Mouse (Mus musculus) right cerebral cortex, postnatal 25 days (tissue): ENCODE results near the gene Nmral1.
A peak's percentile ranks its signal among the peaks of the same experiment; 100 is the strongest.

Experiments
- DNase-seq: peaks from one replicate; pipeline ENCODE4 v3.0.0; 2022

Nmral1 gene

GRCm38 (mm10) chr16:4718753-4719518, at the start of gene Nmral1:
TSS of gene Nmral1 (minus strand) at chr16:4719356.
- peak; percentile 56 for DNase-seq

GRCm38 (mm10) chr16:4768719-4769118, 49.6 kb upstream of the Nmral1 start:
- no peak for DNase-seq

DNA sequence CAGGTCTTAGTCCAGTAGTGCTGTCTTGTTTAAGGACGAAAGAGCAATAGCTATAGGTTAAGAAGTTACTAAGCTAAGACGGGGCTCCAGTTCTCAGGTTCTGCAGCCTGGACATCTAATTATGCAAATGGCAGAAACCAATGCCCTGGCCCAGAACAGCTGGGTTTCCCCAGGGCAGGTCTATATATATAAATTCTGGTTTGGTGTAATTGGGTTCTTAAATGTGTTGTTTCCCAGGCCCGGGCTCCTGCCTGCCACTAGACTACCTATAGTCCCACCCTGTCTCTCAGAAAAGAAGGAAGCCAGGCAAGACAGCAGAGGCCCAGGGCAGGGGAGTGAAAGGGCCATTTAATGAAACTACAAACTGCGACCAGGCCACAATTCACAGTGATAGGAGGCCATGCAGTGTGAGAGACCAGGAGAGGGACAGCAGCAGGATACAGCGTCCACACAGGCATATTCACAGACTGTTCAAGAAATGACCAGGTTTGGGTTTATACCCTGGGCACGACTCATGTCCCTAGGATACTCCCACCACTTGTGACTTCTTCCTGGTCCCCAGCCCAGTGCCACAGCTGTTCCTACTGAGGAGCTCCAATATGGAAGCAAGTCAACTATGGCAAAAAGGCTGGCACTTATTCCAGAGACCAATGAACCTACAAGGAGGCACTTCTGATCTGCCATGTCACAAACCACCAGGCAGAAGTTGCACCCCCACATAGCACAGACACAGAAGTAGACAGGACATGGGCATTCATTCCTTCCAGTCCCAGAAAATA, 48.0 kb upstream of the Nmral1 start:
- no peak for DNase-seq

- DNase-seq: no peak
Measured at GRCm38 (mm10) chr16:4765852-4766251, 46.7 kb upstream of the Nmral1 start.

- no peak for DNase-seq
Measured at GRCm38 (mm10) chr16:4763276-4763675, 44.1 kb upstream of the Nmral1 start.

DNA sequence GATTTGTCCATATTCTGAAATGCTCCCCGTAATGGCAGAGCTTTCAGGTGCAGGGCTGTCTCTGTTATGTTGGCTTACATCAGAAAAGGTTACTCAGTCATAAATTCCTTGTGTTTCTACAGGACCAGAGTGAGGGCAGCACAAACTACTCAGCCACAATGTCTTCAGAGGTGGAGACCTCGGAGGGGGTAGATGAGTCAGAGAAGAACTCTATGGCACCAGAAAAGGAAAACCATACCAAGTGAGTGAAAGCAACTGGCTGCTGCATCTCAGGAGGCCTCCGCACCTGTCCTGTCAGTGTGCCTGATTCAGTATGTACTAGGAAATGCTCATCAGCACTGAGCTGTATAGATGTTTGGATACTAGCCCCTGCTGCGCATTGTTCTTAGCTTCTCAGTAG, 43.3 kb upstream of the Nmral1 start:
- no peak for DNase-seq

DNA sequence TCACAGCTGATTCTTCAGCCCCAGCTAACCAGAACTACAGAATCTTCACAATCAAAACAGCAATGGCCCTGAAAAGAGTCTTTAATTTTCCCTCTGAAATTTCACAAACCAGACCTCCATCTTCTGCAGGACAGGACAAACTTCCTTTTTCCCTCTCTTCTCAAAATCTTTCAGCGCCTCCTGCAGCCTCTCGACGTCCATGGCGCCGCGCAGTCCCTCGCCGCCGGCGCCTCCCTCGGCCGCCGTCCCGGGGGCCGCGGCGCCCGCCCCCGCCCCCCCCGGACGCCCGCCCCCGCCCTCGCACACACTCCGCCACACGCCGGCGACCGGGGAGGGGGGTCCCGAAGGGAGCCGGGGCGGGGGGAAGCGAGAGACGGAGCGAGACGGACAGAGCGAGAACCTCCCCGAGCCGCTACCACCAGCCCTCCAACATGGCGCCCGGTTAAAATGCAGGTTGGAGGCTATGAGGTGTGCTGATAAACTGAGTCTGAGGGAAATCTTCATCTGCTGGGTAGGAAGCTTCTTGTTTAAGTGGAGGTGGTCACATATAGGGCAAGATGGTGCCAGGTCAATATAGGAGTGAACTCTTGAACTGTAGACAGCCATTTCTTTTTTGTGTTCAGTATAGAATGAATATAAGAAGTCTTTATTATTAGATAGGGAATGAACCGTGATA, 37.6 kb upstream of the Nmral1 start:
- DNase-seq: peak; percentile 26

DNA sequence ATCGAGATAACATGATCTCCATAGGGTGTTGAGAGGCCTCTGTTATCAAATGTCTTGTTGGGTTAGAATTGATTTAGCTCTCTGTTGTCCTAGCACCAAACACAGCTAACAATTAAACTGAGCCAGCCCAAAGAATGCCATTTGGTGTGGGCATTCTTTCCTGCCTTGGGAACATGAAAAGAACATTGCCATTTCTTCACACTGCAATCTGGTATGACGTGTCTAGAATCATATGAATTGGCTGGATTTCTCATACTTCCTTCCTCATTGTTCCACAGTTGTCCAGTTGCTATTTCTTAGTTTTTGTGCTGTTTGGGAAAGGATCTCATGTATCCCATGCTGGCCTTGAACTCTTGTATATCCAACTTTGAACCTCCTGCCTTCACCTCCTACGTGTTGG, 34.9 kb upstream of the Nmral1 start:
- DNase-seq: no peak

GRCm38 (mm10) chr16:4752155-4752554, 33.0 kb upstream of the Nmral1 start:
- DNase-seq: no peak

GRCm38 (mm10) chr16:4742186-4742585, 23.0 kb upstream of the Nmral1 start:
- no peak for DNase-seq

GRCm38 (mm10) chr16:4739994-4740393, 20.8 kb upstream of the Nmral1 start:
- no peak for DNase-seq

DNA sequence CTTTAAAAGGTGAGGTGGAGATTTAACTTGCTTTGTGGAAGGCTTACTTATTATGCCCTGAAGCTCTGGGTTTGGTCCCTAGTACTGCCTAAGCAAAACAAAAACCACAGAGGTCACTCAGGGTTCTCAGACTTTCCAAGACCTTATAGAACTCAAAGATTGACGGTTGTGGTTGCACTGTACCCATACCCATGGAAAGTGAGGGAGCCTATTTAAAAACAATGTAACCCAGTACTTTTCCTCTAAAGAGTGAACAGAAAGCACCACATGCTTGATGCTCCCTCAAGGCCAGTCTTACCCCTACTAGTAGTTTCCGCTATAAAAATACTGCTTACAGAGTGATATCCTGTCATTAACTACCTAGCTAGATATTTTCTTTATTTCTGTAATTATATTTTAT, 17.1 kb upstream of the Nmral1 start:
- DNase-seq: no peak

GRCm38 (mm10) chr16:4730776-4731358, 11.7 kb upstream of the Nmral1 start:
- DNase-seq: no peak

GRCm38 (mm10) chr16:4727963-4728362, 8.8 kb upstream of the Nmral1 start:
- no peak for DNase-seq

- DNase-seq: no peak
Measured at GRCm38 (mm10) chr16:4727526-4727925, 8.4 kb upstream of the Nmral1 start.

- no peak for DNase-seq
Measured at GRCm38 (mm10) chr16:4726528-4727128, 7.5 kb upstream of the Nmral1 start.

GRCm38 (mm10) chr16:4725780-4726527, 6.8 kb upstream of the Nmral1 start, which contains the start of gene Hmox2:
TSS of gene Hmox2 (plus strand) at chr16:4726361.
- DNase-seq: peak; percentile 94

- DNase-seq: no peak
Measured at GRCm38 (mm10) chr16:4725266-4725665, 6.1 kb upstream of the Nmral1 start.

GRCm38 (mm10) chr16:4722915-4723209, 3.7 kb upstream of the Nmral1 start:
- no peak for DNase-seq

DNA sequence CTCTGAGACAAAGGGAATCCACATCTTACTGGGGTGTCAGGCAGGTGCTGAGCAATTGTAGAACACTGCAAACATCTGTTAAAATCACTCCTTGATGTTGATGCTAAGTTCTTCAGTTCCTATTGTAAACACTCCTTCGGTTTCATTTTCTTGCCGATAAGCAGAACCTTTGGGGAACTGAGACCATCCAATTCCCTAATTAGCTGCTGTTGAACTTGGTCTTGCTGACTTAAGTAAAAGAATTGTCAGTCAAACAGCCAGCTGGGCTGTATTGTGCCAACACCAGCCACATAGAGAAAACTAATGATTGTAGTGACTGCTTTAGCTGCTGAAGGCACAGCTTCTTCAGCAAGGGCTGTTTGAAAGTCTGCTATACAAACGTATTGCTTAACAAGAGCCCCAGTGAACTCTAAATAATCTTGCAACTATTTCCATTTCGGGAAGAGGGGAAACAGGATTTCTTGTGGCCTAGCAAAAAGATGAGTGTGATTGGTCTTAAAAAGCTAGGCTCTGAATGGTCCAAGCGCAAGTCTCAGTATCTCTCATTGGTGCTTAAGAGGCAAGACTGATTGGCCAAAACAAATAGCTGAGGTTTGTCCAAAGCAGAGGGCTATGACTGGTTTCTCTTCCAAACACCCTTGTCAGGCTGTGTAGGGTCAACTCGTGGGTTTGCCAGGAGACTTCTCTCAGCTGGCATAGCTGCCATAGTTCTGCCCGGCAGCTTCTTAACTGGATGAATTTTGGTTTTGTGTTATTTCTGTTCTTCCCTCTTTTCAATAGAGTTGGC, 3.2 kb upstream of the Nmral1 start:
- no peak for DNase-seq

- DNase-seq: no peak
Measured at GRCm38 (mm10) chr16:4717866-4718265, 1.3 kb downstream of the Nmral1 start.
